16 mouse cellular contexts compared by ENCODE assay signal in the genomic region with DNA sequence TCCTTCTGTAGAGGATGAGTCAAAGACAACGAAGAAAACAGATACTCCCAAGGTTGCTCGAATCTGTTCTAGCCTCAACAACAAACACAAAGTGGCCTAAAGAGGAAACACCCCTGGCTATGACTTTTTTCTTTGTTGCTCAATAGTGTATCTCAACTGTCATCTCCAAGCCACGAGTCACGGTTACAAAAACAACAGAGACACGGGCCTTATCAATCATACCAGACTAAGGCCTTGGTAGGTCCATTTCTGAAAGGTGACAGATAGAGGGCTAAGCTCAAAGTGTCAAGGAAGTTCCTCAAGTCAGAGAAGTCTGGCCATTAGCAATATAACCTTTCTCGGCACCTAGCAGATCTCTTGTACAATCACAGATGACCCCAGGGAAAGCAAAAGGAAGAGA.
DNase-seq lines count a peak whose midpoint lies in the region; ATAC-seq and TF ChIP-seq lines count a peak whose summit lies in the region.
"Had no signal": no experiment of that assay in that cellular context is flagged by ENCODE, and none has a peak within 500 bp of the region (broad histone marks: within the 10 kb centered on the region; RNA-seq: fewer than 3 reads in every experiment).

No protein-coding gene starts in this region.

- no peak overlapping the region for H3K9ac ChIP-seq in liver, embryonic 12.5 days
- H3K9ac ChIP-seq in hindbrain, embryonic 11.5 days (ENCODE audit: low read depth, low read length), result no peak overlapping the region
- H3K9ac ChIP-seq in midbrain, embryonic 14.5 days (replicated peaks; ENCODE audit: low read length), result no peak overlapping the region
- H3K9ac ChIP-seq: embryonic facial prominence, embryonic 13.5 days; neural tube, embryonic 15.5 days had no signal

- 14% methylated on average over 6 of the region's 6 CpGs for WGBS in liver, embryonic 12.5 days (ENCODE audit: insufficient replicate concordance)
- WGBS in hindbrain, embryonic 11.5 days, result 82% methylated on average over 6 of the region's 6 CpGs
- WGBS in midbrain, embryonic 14.5 days, result 87% methylated on average over 6 of the region's 6 CpGs

- no peaks in the 10 kb centered on the region for H3K9me3 ChIP-seq in G1E (replicated peaks)
- no peaks in the 10 kb centered on the region for H3K9me3 ChIP-seq in liver, embryonic 12.5 days (replicated peaks)
- no peaks in the 10 kb centered on the region for H3K9me3 ChIP-seq in hindbrain, embryonic 11.5 days (ENCODE audit: control insufficient read depth, low read length)
- no peaks in the 10 kb centered on the region for H3K9me3 ChIP-seq in midbrain, embryonic 14.5 days (ENCODE audit: control insufficient read depth, low read length)
- H3K9me3 ChIP-seq: embryonic facial prominence, embryonic 13.5 days; heart, embryonic 10.5 days; megakaryocyte, embryonic 14.5 days; neural tube, embryonic 15.5 days had no signal

- peaks cover 35% of the 10 kb centered on the region for H3K4me1 ChIP-seq in G1E (ENCODE audit: insufficient read depth, low read depth, low read length)
- H3K4me1 ChIP-seq in liver, embryonic 12.5 days, result peaks cover 23% of the 10 kb centered on the region
- H3K4me1 ChIP-seq in hindbrain, embryonic 11.5 days (replicated peaks; ENCODE audit: control insufficient read depth, insufficient read depth, low read length), result no peaks in the 10 kb centered on the region
- no peaks in the 10 kb centered on the region for H3K4me1 ChIP-seq in midbrain, embryonic 14.5 days (ENCODE audit: control insufficient read depth, insufficient read depth, low read length)
- H3K4me1 ChIP-seq: embryonic facial prominence, embryonic 13.5 days; heart, embryonic 10.5 days; megakaryocyte, embryonic 14.5 days; neural tube, embryonic 15.5 days had no signal

- peak; percentile 10 for DNase-seq in G1E (ENCODE audit: low spot score)
- DNase-seq in c-Kit-positive CD71-positive TER-119-positive erythroid progenitor cells, embryonic 14.5 days (ENCODE audit: low spot score), result peak; percentile 49
- no peak for DNase-seq in hindbrain, embryonic 11.5 days (ENCODE audit: low spot score)
- DNase-seq in midbrain, embryonic 14.5 days, result no peak
- no peak for DNase-seq in spleen, postnatal 10 days (ENCODE audit: low spot score in 2 of 2)
- DNase-seq: adrenal gland, postnatal 36 days; cerebellum, adult 9-11 months had no signal

- peak; percentile 92 for ATAC-seq in G1E (ENCODE audit: extremely low read depth, insufficient number of reproducible peaks, low FRiP score, poor library complexity, severe bottlenecking)
- ATAC-seq in liver, embryonic 12.5 days, result peak; percentile 89
- peak; percentile 95 for ATAC-seq in megakaryocyte progenitor cell, adult 5-6 weeks (replicated peaks; ENCODE audit: poor library complexity)
- no peak for ATAC-seq in hindbrain, embryonic 11.5 days (ENCODE audit: low FRiP score)
- ATAC-seq in midbrain, embryonic 14.5 days (ENCODE audit: low FRiP score, low TSS enrichment), result no peak
- ATAC-seq: hindbrain, postnatal 0 days; lung, postnatal 0 days; midbrain, embryonic 16.5 days had no signal

- H3K4me3 ChIP-seq in G1E (ENCODE audit: low read depth, low read length), result no peak overlapping the region; the same call in 1 of the 2 replicates
- H3K4me3 ChIP-seq in liver, embryonic 12.5 days, result no peak overlapping the region
- H3K4me3 ChIP-seq in hindbrain, embryonic 11.5 days (ENCODE audit: low read depth, low read length), result no peak overlapping the region
- no peak overlapping the region for H3K4me3 ChIP-seq in midbrain, embryonic 14.5 days (replicated peaks; ENCODE audit: low read depth, low read length)
- H3K4me3 ChIP-seq: embryonic facial prominence, embryonic 13.5 days; heart, embryonic 10.5 days; megakaryocyte, embryonic 14.5 days; neural tube, embryonic 15.5 days had no signal

- H3K4me2 ChIP-seq in liver, embryonic 12.5 days, result peak overlapping the region; percentile 50
- no peak overlapping the region for H3K4me2 ChIP-seq in hindbrain, embryonic 11.5 days (replicated peaks; ENCODE audit: low read depth, low read length)
- H3K4me2 ChIP-seq in midbrain, embryonic 14.5 days (ENCODE audit: low read length), result no peak overlapping the region
- H3K4me2 ChIP-seq: embryonic facial prominence, embryonic 13.5 days; neural tube, embryonic 15.5 days had no signal

- no peak for TF ChIP-seq CTCF in G1E (IDR thresholded peaks at IDR 0.05; ENCODE audit: low read depth, low read length)

- H3K27ac ChIP-seq in liver, embryonic 12.5 days, result peak overlapping the region; percentile 87
- no peak overlapping the region for H3K27ac ChIP-seq in hindbrain, embryonic 11.5 days (ENCODE audit: low read depth, low read length)
- no peak overlapping the region for H3K27ac ChIP-seq in midbrain, embryonic 14.5 days (replicated peaks; ENCODE audit: low read depth, low read length)
- H3K27ac ChIP-seq: embryonic facial prominence, embryonic 13.5 days; heart, embryonic 10.5 days; hindbrain, postnatal 0 days; neural tube, embryonic 15.5 days had no signal

- H3K27me3 ChIP-seq in G1E (ENCODE audit: insufficient read depth, low read length), result no peaks in the 10 kb centered on the region
- H3K27me3 ChIP-seq in liver, embryonic 12.5 days (replicated peaks), result no peaks in the 10 kb centered on the region
- H3K27me3 ChIP-seq in hindbrain, embryonic 11.5 days (ENCODE audit: control insufficient read depth, insufficient read depth, low read length), result no peaks in the 10 kb centered on the region
- H3K27me3 ChIP-seq in midbrain, embryonic 14.5 days (ENCODE audit: control insufficient read depth, insufficient read depth, low read length), result no peaks in the 10 kb centered on the region
- H3K27me3 ChIP-seq: megakaryocyte, embryonic 14.5 days; neural tube, embryonic 15.5 days had no signal

- H3K36me3 ChIP-seq in G1E (replicated peaks), result peaks cover 3% of the 10 kb centered on the region
- no peaks in the 10 kb centered on the region for H3K36me3 ChIP-seq in liver, embryonic 12.5 days
- no peaks in the 10 kb centered on the region for H3K36me3 ChIP-seq in hindbrain, embryonic 11.5 days (ENCODE audit: control insufficient read depth, insufficient read depth, low read length)
- no peaks in the 10 kb centered on the region for H3K36me3 ChIP-seq in midbrain, embryonic 14.5 days (ENCODE audit: control insufficient read depth, insufficient read depth, low read length)
- H3K36me3 ChIP-seq: embryonic facial prominence, embryonic 13.5 days; heart, embryonic 10.5 days; neural tube, embryonic 15.5 days had no signal

Comparison
In these comparisons a context has a peak if more than half of its experiments do, and no peak if none do; other contexts are left out.
1. ATAC-seq: peak in G1E (single experiment), liver, embryonic 12.5 days (single experiment) and megakaryocyte progenitor cell, adult 5-6 weeks (single experiment); none in hindbrain, embryonic 11.5 days (single experiment) and midbrain, embryonic 14.5 days (single experiment).
2. DNase-seq: peak in G1E (single experiment) and c-Kit-positive CD71-positive TER-119-positive erythroid progenitor cells, embryonic 14.5 days (single experiment); none in hindbrain, embryonic 11.5 days (single experiment), midbrain, embryonic 14.5 days (single experiment) and spleen, postnatal 10 days (0 of 2).